Mouse (Mus musculus): ENCODE data around the gene Nkain2.

GRCm38 (mm10) chr10:32052546-32053295, 837.5 kb downstream of the Nkain2 start:
- no peak for TF ChIP-seq CTCF (IDR thresholded peaks at IDR 0.05; ENCODE audit: low read depth, low read length)
- no peak for TF ChIP-seq TAL1 (conservative IDR thresholded peaks at IDR 0.05; ENCODE audit: low read depth, low read length)
- no peak for TF ChIP-seq GATA1 (IDR thresholded peaks at IDR 0.05; ENCODE audit: borderline replicate concordance, low read length)

All from G1E (cell line).